Mouse (Mus musculus): ENCODE results near the gene Gm28305. TPM values are rescaled to one million over a fixed set of nuclear protein-coding genes. Genes with fewer than 3 reads are reported as not detected.

Gene Gm28305
- total RNA-seq, 2 experiments from 2014 or later: not detected

GRCm38 (mm10) chr9:104109151-104109550 is 68.7 kb downstream of the Gm28305 start:
- no peak for TF ChIP-seq CTCF (conservative IDR thresholded peaks at IDR 0.05)

GRCm38 (mm10) chr9:104123101-104123500 is 82.6 kb downstream of the Gm28305 start:
- no peak for TF ChIP-seq CTCF (conservative IDR thresholded peaks at IDR 0.05)
- H3K4me3 ChIP-seq: no peak overlapping the region
- DNase-seq (ENCODE audit: low spot score in 2 of 2): no peak
- peak overlapping the region; percentile 62; the same call in 1 of the 2 replicates for H3K27ac ChIP-seq

More at GRCm38 (mm10) chr9:104109151-104109550, 68.7 kb downstream of the Gm28305 start:
- no peak for DNase-seq (ENCODE audit: low spot score in 2 of 2)
- Histone ChIP-seq H3K4me3 (no peak overlapping the region), H3K27ac (no peak overlapping the region)

GRCm38 (mm10) chr9:104123622-104124021 is 83.2 kb downstream of the Gm28305 start:
- Histone ChIP-seq H3K4me3 (no peak overlapping the region), H3K27ac (peak overlapping the region; percentile 62; the same call in 1 of the 2 replicates)
- no peak for TF ChIP-seq CTCF (conservative IDR thresholded peaks at IDR 0.05)
- peak; percentile 23 to 25 for DNase-seq (ENCODE audit: low spot score in 2 of 2)

Other genes with a start within 250 kb of the Gm28305 start
- gene Nphp3, start 38.1 kb upstream of the Gm28305 start, total RNA-seq (2021): 1 to 10 TPM; 7.1 to 7.5 TPM
- 10 to 100 TPM; 40.3 to 42.7 TPM for gene Uba5, start 22.5 kb downstream of the Gm28305 start, total RNA-seq (2021)
- gene Acad11, start 22.7 kb downstream of the Gm28305 start, total RNA-seq (2021): 10 to 100 TPM; 22.4 to 24.8 TPM
- gene Ackr4, start 86.3 kb downstream of the Gm28305 start, total RNA-seq (2021): under 1 TPM in 1 of 2 experiments, not detected in 1; 0.49 TPM
- 10 to 100 TPM; 58.0 to 61.0 TPM for gene Dnajc13, start 222.3 kb downstream of the Gm28305 start, total RNA-seq (2021)

Data from layer of hippocampus, adult 2 months (tissue).